Mouse (Mus musculus) neural tube, embryonic 13.5 days (tissue): ENCODE measurements around the gene Dnajc28. TPM values are rescaled to one million over a fixed set of nuclear protein-coding genes. Genes with fewer than 3 reads are reported as not detected.
"Not testable (repeated sequence)": the region's sequence is repeated elsewhere in the genome, so short reads cannot be mapped to it uniquely, and the experiment has no call there.

Source experiments
- ATAC-seq: fragments of 200-750 bp; cut with Nextera tagmentation; 2 replicates; pipeline ENCODE4 v1.8.0; 2017; ENCODE audit warnings: low read depth, mild to moderate bottlenecking, moderate TSS enrichment, moderate library complexity
- H3K27ac ChIP-seq: fragments of 300-500 bp; sonication (generic); replicated peaks from 2 replicates; pipeline ENCODE4 v1.5.1; 2015; ENCODE audit warnings: moderate library complexity, mild to moderate bottlenecking, inconsistent platforms
- H3K27me3 ChIP-seq: fragments of 300-500 bp; sonication (generic); 2 replicates; pipeline ENCODE4 v1.6.1; 2015; ENCODE audit warnings: mild to moderate bottlenecking, inconsistent platforms
- H3K36me3 ChIP-seq: fragments of 300-500 bp; sonication (generic); 2 replicates; pipeline ENCODE4 v1.6.1; 2015; ENCODE audit warnings: mild to moderate bottlenecking, inconsistent platforms
- H3K4me1 ChIP-seq: fragments of 300-500 bp; sonication (generic); replicated peaks from 2 replicates; pipeline ENCODE4 v1.6.1; 2015; ENCODE audit warnings: inconsistent platforms
- H3K4me2 ChIP-seq: fragments of 300-500 bp; sonication (generic); 2 replicates; pipeline ENCODE4 v1.6.1; 2015; ENCODE audit warnings: inconsistent platforms, mild to moderate bottlenecking, moderate library complexity
- H3K4me3 ChIP-seq: fragments of 300-500 bp; sonication (generic); 2 replicates; pipeline ENCODE4 v1.5.1; 2015; ENCODE audit warnings: mild to moderate bottlenecking, inconsistent platforms
- H3K9ac ChIP-seq: fragments of 300-500 bp; sonication (generic); 2 replicates; pipeline ENCODE4 v1.6.1; 2015; ENCODE audit warnings: moderate library complexity, mild to moderate bottlenecking, inconsistent platforms
- H3K9me3 ChIP-seq: fragments of 300-500 bp; sonication (generic); 2 replicates; pipeline ENCODE4 v1.6.1; 2016; ENCODE audit warnings: inconsistent platforms
- WGBS: fragments of 180-500 bp; shearing (Covaris S2); methylation state at CpG from one replicate; pipeline ENCODE4 v1.1.7; 2015; 5-methylcytosine and 5-hydroxymethylcytosine counted together
- polyA plus RNA-seq: library from polyadenylated mRNA; unstranded; fragments of >200 nt; fragmentation: Nextera tagmentation; extraction: Ambion mirVana; gene quantifications from 2 replicates; pipeline ENCODE4 v1.2.1, GENCODE M21; 2015

Dnajc28 gene
- polyA plus RNA-seq, 1 experiment from 2014 or later: 6.9 TPM

DNA sequence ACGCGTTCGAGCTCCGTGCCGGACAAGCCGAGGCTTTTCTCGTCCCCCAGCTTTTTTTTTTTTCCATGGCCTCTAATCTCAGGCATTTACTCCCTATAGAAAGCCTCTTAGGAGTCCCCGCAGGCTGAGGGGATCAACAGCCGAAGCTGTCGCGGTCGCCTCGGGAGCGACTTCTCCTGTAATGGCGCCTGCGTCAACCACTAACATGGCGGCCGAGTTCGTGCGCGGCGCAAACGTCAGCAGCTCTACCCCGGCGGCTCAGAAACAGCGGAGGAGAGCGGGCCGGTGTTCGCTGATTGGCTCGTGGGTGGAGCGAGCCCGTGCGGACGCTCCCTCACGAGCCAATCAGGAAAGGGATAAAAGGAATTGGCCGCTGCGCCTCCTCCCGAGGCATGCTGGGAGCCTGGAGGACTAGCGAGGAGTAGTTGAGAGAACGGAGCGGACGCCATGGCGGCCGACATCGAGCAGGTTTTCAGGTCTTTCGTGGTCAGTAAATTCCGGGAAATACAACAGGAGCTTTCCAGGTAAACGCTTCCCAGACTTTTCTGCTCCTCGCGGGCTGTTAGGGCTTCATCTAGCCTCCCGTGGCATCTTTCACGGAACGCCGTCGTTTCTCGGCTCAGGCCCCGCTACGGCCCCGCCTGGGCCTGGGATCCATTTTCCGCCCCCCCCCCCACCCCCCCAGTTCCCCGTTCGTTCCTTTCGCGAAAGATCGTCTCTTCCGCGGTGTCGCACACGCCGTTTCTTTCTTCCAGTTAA, 28.8 kb upstream of the Dnajc28 start, which contains the start of gene Son:
Gene Son (plus strand): TSS at position 46 of the 759 bp plus-strand sequence.
- Histone ChIP-seq H3K9me3 (no peaks in the 10 kb centered on the region), H3K27ac (peak within 1 kb of the TSS; percentile 99)
- under 1% methylated on average over 70 of the region's 70 CpGs for WGBS

DNA sequence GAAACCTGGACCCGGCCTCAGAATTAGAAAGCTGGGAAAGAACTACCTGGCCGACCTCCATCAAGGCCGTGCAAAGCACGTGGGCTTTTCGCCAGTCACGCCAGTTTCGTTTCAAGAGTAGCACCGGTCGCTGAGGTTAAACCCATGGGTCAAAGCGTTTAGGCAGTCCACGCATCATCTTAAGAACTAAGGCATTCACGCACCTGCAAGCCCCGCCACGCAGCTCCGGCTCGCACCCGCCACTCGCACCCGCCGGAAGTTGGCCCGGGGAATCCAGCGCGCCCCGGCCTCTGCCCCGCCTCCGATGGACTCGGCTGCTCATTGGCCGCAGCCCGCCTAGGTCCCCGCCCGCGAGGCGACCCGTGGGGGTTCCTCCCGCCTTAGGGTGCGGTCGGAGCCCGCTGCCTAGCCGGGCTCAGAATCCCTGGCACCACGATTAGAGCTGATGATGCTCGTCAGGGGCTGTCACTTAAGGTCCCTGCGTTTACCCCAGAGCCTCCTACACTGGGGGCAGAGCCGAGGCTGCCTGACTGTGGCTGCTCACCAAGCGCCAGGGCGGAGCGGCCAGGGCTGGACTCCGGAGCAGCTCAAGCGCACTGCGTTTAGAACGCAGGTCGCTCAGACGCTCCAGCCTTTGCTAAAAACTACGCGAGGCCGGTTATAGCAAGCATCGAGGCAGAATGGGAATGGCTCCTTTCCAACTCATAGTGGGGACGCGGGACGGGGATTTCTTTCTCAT, 28.0 kb upstream of the Dnajc28 start, which contains the start of gene Gart:
Gene Gart (minus strand): TSS at position 272 of the 739 bp plus-strand sequence.
- Histone ChIP-seq H3K9ac (peak within 1 kb of the TSS; percentile 93), H3K36me3 (peaks cover 17% of the 10 kb centered on the region), H3K9me3 (no peaks in the 10 kb centered on the region), H3K4me3 (peak within 1 kb of the TSS; percentile 84), H3K4me2 (peak within 1 kb of the TSS; percentile 97), H3K27me3 (no peaks in the 10 kb centered on the region), H3K27ac (peak within 1 kb of the TSS; percentile 99), H3K4me1 (peaks cover 31% of the 10 kb centered on the region)
- peak; percentile 87 for ATAC-seq
- WGBS: under 1% methylated on average over 59 of the region's 59 CpGs

More for the DNA sequence above, 28.8 kb upstream of the Dnajc28 start, which contains the start of gene Son:
- Histone ChIP-seq H3K4me2 (peak within 1 kb of the TSS; percentile 97), H3K36me3 (peaks cover 17% of the 10 kb centered on the region), H3K27me3 (no peaks in the 10 kb centered on the region), H3K9ac (peak within 1 kb of the TSS; percentile 93), H3K4me3 (peak within 1 kb of the TSS; percentile 84), H3K4me1 (peaks cover 31% of the 10 kb centered on the region)
- ATAC-seq: peak; percentile 98

DNA sequence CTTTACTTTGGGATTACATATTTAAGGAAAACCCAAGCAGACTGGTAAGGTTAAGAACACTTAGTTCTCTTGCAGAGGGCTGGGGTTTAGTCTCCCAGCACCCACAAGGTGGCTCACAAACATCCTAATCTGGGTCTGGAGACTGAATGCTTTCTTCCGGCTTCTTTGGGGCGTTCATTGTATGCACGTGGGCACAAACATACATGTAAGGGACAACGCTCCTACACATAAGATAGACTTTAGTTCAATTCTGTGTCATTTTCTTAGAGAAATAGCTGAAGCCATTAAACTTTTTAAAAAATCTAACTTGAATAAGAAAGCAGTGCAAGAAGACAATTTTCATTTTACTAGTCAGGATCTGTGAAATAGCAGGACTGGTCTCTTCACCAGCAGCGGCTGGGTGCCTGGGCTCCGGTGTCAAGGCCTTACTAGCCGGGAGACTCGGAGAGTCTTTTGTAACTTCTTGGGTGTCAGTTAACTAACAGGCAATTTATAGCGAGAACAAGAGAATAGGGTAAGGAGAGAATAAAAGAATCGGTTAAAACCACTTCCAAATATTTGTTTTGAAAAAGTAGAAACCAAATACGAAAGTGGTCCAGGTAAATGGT, 27.3 kb upstream of the Dnajc28 start:
- H3K36me3 ChIP-seq: peaks cover 19% of the 10 kb centered on the region
- ATAC-seq: no peak
- 2% methylated on average over 11 of the region's 11 CpGs for WGBS
- H3K4me3 ChIP-seq: peak overlapping the region; percentile 84
- H3K9ac ChIP-seq: peak overlapping the region; percentile 93
- no peaks in the 10 kb centered on the region for H3K9me3 ChIP-seq
- H3K27me3 ChIP-seq: no peaks in the 10 kb centered on the region
- H3K27ac ChIP-seq: peak overlapping the region; percentile 99
- H3K4me1 ChIP-seq: peaks cover 31% of the 10 kb centered on the region
- peak overlapping the region; percentile 97 for H3K4me2 ChIP-seq

DNA sequence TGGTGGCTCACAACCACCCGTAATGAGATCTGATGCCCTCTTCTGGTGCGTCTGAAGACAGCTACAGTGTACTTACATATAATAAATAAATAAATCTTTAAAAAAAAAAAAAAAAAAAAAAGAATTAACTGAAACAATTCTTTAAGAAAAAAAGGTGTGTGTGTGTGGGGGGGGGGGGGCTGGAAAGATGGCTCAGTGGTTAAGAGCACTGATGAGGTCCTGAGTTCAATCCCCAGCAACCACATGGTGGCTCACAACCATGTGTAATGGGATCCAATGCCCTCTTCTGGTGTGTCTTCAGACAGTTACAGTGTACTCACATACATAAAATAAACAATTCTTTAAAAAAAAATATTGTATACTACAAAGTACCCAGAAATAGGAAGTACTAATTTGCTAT, 26.6 kb upstream of the Dnajc28 start:
- H3K4me3 ChIP-seq, H3K27me3 ChIP-seq, H3K4me2 ChIP-seq, H3K27ac ChIP-seq, H3K9me3 ChIP-seq, ATAC-seq, H3K9ac ChIP-seq: not testable (repeated sequence)
- 29% methylated on average over 1 of the region's 2 CpGs for WGBS
- peaks cover 28% of the 10 kb centered on the region for H3K4me1 ChIP-seq
- H3K36me3 ChIP-seq: peaks cover 22% of the 10 kb centered on the region

DNA sequence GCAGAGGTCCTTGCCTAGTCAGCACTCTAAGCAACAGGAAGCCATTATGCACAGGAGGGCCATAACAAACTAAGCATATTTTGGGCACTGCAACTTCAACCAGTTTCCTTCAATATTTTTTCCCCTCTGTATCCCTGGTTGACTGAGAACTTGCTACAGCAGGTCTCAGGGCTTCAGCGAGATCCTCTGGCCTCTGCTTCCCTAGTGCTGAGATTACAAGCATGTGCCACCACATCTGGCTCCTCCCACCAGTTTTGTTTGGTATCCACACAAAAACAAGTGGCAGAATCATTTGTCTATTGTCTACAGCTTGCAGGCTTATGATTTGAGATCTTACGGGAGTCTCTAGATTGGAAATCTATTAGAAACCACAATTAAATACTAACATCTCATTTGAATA, 26.1 kb upstream of the Dnajc28 start:
- H3K9ac ChIP-seq: no peak overlapping the region
- no peak for ATAC-seq

DNA sequence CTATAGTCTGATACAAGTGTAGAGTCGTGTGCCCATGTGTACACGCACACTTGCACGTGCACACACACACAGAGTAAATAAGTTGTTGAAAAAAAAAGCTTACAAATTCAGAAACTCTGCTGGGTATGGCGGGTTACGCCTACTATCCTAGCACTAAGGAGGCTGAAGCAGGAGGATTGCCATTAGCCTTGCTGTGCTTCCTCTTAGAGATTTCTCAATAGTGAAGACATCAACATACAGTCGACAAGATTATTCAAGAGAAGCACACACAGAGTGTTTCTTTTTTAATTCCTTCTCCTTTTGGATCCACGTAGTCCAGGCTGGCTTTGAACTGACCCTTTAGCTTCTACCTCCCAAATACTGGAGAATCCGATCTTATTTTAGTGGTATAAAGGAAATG, 21.3 kb upstream of the Dnajc28 start:
- H3K9me3 ChIP-seq: no peaks in the 10 kb centered on the region
- ATAC-seq: no peak
- peaks cover 74% of the 10 kb centered on the region for H3K36me3 ChIP-seq
- no peaks in the 10 kb centered on the region for H3K27me3 ChIP-seq
- 0 out of 2 replicates have a peak, but pooled peaks cover 6% of the 10 kb centered on the region for H3K4me1 ChIP-seq
- no peak overlapping the region for H3K9ac ChIP-seq
- 94% methylated on average over 8 of the region's 8 CpGs for WGBS
- H3K4me3 ChIP-seq: no peak overlapping the region
- H3K4me2 ChIP-seq: no peak overlapping the region
- no peak overlapping the region for H3K27ac ChIP-seq

More for the DNA sequence above, 26.1 kb upstream of the Dnajc28 start:
- H3K4me3 ChIP-seq: no peak overlapping the region
- 89% methylated on average over 2 of the region's 2 CpGs for WGBS
- H3K36me3 ChIP-seq: peaks cover 27% of the 10 kb centered on the region
- H3K4me1 ChIP-seq: peaks cover 22% of the 10 kb centered on the region
- no peak overlapping the region for H3K27ac ChIP-seq
- H3K9me3 ChIP-seq: no peaks in the 10 kb centered on the region
- no peaks in the 10 kb centered on the region for H3K27me3 ChIP-seq
- no peak overlapping the region for H3K4me2 ChIP-seq

DNA sequence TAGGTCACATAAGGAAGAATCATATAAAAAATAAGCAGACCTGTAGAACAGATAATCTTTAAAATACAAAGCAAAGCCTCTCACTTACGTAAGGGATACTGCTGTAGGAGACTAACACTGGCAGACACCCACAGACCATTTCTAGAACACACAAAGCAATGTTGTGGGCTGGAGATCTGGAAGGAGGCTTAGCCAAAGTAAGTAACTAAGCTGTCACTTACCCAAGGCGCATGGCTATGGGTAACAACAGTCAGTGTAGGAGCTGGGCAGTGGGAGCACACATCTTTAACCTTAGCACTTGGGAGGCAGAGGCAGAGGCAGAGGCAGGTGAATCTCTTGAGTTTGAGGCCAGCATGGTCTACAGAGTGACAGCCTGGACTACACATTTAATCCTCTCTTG, 20.8 kb upstream of the Dnajc28 start:
- Histone ChIP-seq H3K9me3 (no peaks in the 10 kb centered on the region), H3K4me2 (no peak overlapping the region), H3K27ac (no peak overlapping the region), H3K36me3 (peaks cover 79% of the 10 kb centered on the region), H3K9ac (no peak overlapping the region), H3K27me3 (no peaks in the 10 kb centered on the region), H3K4me3 (no peak overlapping the region), H3K4me1 (0 out of 2 replicates have a peak, but pooled peaks cover 1% of the 10 kb centered on the region)
- no peak for ATAC-seq
- 98% methylated on average over 2 of the region's 2 CpGs for WGBS

DNA sequence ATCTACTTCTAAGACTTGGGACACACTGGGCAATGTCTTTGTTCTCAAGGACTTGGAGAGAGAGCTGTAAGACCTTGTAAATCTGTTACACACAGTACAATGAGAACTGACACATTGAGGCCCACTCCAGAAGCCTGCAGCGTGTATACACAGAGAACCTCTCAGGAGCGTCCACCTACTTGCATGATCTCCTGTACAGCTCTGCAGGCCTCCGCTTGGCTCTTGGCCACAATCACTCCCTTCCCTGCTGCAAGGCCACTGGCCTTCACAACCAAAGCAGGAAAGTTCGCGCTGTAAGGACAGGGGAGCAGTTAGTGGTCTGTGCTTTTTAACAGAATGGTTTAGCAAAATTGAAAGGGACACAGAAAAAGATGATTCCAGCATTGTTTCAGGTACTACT, 20.3 kb upstream of the Dnajc28 start:
- H3K36me3 ChIP-seq: peaks cover 83% of the 10 kb centered on the region
- H3K9me3 ChIP-seq: no peaks in the 10 kb centered on the region
- ATAC-seq: no peak
- no peak overlapping the region for H3K27ac ChIP-seq
- H3K4me3 ChIP-seq: no peak overlapping the region
- no peak overlapping the region for H3K9ac ChIP-seq
- H3K4me2 ChIP-seq: no peak overlapping the region
- no peaks in the 10 kb centered on the region for H3K27me3 ChIP-seq
- 90% methylated on average over 5 of the region's 5 CpGs for WGBS
- no peaks in the 10 kb centered on the region for H3K4me1 ChIP-seq

DNA sequence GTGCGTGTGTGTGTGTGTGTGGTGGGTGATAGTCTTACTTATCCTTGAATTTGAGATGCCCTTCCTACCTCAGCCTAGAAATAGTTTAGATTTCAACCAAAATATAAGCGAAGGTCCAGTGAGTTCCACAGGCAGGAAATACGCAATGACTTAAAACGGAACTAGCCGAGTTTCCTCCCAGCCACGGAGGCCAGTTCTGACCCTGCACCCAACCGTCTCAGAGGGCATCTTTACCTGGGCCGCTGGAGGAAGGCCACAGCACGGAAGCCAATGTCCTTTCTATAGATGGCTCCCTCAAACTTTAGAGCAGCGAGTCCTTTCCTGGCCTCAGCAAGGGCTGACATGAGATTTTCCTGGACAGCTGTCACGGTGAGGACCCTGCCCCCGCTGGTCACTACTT, 14.8 kb upstream of the Dnajc28 start:
- no peak overlapping the region for H3K9ac ChIP-seq
- no peak overlapping the region for H3K27ac ChIP-seq
- no peak overlapping the region for H3K4me3 ChIP-seq
- no peaks in the 10 kb centered on the region for H3K27me3 ChIP-seq
- WGBS: 90% methylated on average over 12 of the region's 12 CpGs
- peaks cover 94% of the 10 kb centered on the region for H3K36me3 ChIP-seq
- H3K9me3 ChIP-seq: no peaks in the 10 kb centered on the region
- ATAC-seq: no peak
- H3K4me1 ChIP-seq: no peaks in the 10 kb centered on the region
- no peak overlapping the region for H3K4me2 ChIP-seq

DNA sequence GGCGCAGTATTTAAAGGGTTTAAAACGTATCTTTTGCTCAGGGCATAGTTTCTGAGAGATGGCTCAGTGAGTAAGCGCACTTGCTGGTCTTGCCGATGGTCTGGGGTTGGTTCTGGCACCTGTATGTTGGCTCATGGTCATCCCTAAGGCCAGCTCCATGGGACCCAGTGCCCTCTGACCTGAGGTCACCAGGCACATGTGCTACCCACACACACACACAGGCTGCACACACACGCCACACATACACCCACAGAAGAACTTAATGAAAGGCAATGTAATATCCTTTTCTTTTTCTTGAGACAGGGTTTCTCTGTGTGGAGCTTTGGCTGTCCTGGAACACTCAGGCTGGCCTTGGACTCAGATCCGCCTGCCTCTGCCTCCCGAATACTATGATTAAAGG, 14.1 kb upstream of the Dnajc28 start:
- Histone ChIP-seq H3K4me1 (no peaks in the 10 kb centered on the region), H3K27ac (no peak overlapping the region), H3K9me3 (no peaks in the 10 kb centered on the region), H3K4me3 (no peak overlapping the region), H3K27me3 (no peaks in the 10 kb centered on the region), H3K36me3 (peaks cover 94% of the 10 kb centered on the region), H3K9ac (no peak overlapping the region), H3K4me2 (no peak overlapping the region)
- WGBS: 94% methylated on average over 7 of the region's 7 CpGs
- ATAC-seq: no peak

DNA sequence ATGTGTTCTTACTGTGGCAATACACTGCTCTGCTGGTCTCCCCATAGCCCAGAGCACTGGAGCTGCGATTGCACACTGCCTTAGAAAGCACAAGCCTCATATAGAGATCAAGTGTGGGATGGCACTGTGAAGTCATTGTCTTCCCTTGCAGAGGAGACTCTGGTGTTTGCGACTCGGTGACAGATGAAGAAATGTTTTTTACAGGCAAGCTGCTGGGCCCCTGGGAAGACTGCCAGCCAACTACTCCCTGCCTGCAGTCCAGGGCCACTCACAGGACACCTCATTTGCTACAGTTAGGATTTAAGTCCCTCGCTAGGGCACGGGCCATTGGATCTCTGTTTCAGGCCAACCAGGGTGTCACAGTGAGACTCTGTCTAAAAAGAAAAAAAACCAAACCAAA, 13.6 kb upstream of the Dnajc28 start:
- WGBS: 73% methylated on average over 5 of the region's 5 CpGs
- Histone ChIP-seq H3K4me1 (no peaks in the 10 kb centered on the region), H3K4me2 (no peak overlapping the region), H3K27me3 (no peaks in the 10 kb centered on the region), H3K9ac (no peak overlapping the region), H3K9me3 (no peaks in the 10 kb centered on the region), H3K4me3 (no peak overlapping the region), H3K27ac (no peak overlapping the region), H3K36me3 (peaks cover 94% of the 10 kb centered on the region)
- ATAC-seq: no peak

DNA sequence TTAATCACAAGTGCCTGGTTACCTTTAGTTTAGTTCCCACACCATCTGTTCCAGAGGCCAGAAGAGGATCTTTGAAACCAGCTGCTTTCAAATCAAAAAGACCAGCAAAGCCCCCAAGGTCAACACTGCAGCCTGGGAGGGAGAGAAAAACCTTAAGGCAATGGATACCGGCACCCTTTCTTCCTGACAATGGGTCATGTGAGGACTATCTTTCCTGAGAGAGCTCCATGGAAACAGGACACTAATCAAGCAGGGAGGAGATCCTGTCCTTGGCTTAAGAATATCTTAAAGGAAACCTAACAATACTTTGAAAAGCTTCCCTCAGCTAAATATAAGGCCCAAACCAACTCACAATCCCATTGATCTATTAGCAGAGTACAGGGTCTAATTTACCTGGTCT, 11.8 kb upstream of the Dnajc28 start:
- H3K4me3 ChIP-seq: no peak overlapping the region
- H3K4me2 ChIP-seq: no peak overlapping the region
- no peak overlapping the region for H3K27ac ChIP-seq
- H3K9ac ChIP-seq: no peak overlapping the region
- no peak for ATAC-seq
- 56% methylated on average over 1 of the region's 1 CpGs for WGBS
- H3K36me3 ChIP-seq: peaks cover 93% of the 10 kb centered on the region
- H3K27me3 ChIP-seq: no peaks in the 10 kb centered on the region
- no peaks in the 10 kb centered on the region for H3K4me1 ChIP-seq
- H3K9me3 ChIP-seq: no peaks in the 10 kb centered on the region
